Mouse (Mus musculus): ENCODE data around the gene Nid2. TPM values are rescaled to one million over a fixed set of nuclear protein-coding genes. Genes with fewer than 3 reads are reported as not detected.

Gene Nid2
- under 1 TPM; 0.22 to 0.46 TPM for total RNA-seq (2023)

DNA sequence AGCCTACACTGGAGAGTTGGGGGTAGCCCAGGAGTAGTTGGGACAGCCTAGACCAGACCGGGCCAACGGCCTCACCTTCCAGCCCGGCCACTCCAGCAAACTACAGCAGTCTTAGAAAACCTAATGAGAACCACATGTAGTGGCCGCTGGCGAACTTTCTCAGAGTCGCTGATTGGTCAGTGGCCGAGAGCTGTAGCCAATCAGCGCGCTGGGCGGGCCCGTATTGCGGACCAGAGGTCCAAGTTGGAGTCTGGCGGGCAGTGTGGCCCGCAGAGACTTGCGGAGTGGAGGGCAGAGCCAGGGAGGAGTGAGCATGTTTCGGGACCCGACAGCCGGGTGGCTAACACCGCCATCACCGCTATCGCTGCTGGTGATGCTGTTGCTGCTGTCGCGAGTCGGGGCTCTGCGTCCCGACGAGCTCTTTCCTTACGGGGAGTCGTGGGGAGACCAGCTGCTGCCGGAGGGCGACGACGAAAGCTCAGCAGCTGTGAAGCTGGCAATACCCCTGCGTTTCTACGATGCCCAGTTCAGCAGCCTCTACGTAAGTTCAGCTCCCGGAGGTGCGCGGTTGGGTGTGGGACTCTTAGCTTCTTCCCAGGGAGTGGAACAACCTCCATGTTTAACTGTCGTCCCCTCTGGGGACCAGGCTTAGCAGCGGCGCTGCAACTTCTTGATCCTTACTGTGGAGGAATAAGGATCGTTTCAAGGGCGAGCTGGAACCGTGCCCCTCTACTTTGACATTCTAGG is at the start of gene Nid2:
Gene Nid2, plus strand, starts transcription at position 241 of the 747 bp plus-strand sequence.

GRCm38 (mm10) chr14:19823321-19824142 is 72.5 kb downstream of the Nid2 start, which contains the start of gene Rtraf:
Gene Rtraf, minus strand, starts transcription at chr14:19823824.

Other genes starting within 250 kb of the Nid2 start
- gene Gm2244, start 201.3 kb upstream of the Nid2 start, total RNA-seq (2023): not detected
- gene Gm2237, start 166.1 kb upstream of the Nid2 start, total RNA-seq (2023): not detected
- gene Gm5458, start 148.7 kb upstream of the Nid2 start, total RNA-seq (2023): not detected
- gene Rtraf, start 72.6 kb downstream of the Nid2 start, total RNA-seq (2023): 10 to 100 TPM; 24.0 to 28.7 TPM
- gene Gng2, start 226.4 kb downstream of the Nid2 start, total RNA-seq (2023): 100 to 1,000 TPM; 120 to 148 TPM